Mouse (Mus musculus): ENCODE measurements around the gene Dhrs4.
A peak's percentile ranks its signal among the peaks of the same experiment; 100 is the strongest.

The Dhrs4 gene

GRCm38 (mm10) chr14:55486836-55487235 lies 8.3 kb downstream of the Dhrs4 start:
- DNase-seq (ENCODE audit: low spot score in 2 of 2): no peak

DNA sequence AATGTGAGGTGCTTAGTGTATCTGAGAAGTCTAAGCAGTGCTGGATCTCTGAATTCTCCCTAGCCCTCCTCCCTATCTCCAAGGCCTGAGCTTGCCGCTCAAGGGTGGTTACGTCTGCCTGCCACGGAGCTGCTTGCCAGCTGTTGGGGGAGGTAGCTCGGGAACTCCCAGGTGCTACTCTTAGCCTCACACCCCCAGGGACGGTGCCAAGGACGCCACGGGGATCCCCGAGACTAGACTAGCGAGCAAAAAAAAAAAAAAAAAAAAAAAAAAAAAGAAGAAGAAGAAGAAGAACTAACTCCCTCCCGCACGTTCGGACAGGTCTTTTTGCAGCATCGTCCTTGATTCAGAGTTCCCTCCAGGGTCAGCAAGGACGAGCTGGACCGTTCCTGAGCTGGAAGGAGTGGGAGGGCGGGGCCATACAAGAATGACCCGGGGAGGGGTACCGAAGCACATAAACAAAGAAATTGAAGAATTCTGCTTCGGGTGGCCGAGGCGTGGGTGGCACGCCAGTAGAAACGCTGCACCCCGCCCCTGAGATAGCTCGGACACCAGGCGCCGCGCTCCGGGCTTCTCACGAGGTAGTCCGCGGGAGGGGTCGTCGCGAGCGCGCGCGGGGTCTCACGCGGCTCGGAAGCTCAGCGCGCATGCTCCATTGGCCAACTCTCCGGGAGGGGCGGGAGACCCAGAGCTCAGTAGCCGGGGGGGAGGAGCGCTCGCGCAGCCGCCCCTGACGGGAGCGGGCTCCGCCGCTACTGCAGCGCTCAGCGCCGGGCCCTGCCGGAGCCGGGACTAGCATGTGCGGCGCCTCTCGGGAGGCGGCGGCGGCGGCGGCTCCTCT lies 12.0 kb downstream of the Dhrs4 start, which contains the start of gene Carmil3:
Gene Carmil3, plus strand, starts transcription at position 291 of the 841 bp plus-strand sequence.
- DNase-seq (ENCODE audit: low spot score in 2 of 2): peak in 1 of 2 experiments; percentile 45

DNA sequence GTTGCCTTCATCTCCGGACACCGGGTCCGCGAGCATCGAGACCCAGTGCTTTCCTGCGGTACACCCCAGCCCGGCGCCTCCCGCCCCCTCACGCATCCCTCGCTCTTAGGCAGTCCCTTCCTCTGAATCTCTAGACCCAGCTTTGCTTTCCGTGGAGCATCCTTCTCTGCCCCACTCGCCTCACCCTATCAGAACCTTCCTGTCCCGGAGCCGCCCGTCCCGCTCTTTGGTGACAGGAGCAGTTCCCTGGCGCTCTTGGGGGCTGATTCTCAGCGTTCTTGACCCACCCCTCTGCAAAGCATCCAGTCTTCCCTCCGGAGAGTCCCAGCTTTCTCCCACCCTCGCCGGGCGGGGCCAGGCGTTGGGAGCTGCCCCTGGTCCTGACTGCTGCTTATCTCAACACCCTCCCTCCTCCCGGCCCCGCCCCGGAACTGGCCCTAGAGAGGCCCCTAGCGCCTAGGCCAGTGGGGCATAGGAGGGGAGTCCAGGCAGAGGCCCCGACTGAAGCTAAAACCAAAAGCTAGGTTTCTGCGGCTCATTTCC lies 12.8 kb downstream of the Dhrs4 start:
- DNase-seq (ENCODE audit: low spot score in 2 of 2): peak in 1 of 2 experiments; percentile 56

GRCm38 (mm10) chr14:55492103-55492502 lies 13.5 kb downstream of the Dhrs4 start:
- no peak for DNase-seq (ENCODE audit: low spot score in 2 of 2)

DNA sequence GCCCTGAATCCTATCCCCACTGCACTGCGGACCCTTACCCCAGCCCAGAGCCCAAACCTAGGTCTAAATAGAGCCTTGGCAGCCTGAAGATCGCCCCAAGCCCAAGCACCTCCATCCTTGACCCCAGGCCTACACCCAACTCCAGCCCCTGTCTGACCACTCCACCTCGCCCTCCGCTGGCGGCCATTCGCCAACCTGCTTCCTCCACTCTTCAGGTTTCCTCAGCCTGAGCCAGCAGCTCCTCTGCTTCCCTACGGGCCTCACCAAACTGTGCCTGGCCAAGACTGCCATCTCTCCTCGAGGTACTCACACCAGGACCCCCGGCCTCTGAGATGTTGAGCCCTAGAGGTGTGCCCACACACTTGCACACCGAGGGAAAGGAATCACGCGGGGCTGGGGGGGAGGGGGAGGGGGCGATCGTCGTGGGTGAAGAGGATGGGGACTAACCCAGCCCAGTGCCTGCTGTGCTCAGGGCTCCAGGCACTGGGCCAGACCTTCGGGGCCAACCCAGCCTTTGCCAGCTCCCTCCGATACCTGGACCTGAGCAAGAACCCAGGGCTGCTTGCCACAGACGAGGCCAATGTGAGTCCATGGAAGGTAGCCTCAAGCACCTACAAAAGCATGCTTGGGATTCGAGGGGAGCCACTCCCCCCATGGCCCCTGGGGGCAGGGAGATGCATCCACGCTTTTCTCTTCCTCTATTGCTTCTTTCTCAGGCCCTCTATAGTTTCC lies 17.1 kb downstream of the Dhrs4 start:
- DNase-seq (ENCODE audit: low spot score in 2 of 2): no peak

DNA sequence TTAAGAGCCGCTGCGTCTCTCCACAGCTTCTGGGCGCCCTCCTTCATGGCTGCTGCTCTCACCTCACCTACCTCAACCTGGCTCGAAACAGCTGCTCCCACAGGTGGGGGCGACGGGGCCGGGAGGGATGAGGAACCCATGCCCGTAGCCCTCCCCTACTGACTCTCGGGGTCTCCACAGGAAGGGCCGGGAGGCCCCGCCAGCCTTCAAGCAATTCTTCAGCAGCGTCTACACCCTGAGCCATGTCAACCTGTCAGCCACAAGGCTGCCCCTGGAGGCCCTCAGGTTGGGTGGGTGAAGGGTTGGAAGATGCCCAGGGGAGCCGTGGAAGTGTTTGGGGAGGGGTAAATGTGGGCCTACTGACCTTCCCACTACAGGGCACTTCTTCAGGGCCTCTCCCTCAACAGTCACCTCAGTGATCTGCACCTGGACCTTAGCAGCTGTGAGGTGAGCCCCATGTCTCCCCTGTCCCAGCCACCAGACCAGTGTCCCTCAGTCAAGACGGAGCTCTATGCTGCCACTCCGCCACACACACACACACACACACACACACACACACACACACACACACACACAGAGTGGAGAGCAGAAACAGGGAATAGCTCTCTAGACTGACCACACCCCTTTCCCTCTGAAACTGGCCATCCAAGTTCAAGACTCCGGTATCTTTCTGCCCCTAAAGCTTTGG lies 18.3 kb downstream of the Dhrs4 start:
- no peak for DNase-seq (ENCODE audit: low spot score in 2 of 2)

DNA sequence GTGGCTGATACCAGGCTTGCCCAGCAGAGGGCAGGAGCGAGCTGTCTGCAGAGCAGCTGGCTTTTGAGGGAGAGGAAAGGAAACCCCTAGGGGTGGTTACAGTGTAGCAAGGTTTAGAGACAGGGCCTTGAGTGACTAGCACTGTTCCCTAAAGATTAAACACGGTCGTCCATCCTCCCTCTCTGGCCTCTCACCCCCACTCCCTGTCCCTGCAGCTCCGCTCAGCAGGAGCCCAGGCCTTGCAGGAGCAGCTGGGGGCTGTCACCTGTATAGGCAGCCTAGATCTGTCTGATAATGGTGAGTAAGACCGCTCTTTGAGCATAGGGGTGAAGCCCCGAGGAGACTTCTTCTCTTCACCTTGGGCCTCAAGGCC lies 18.9 kb downstream of the Dhrs4 start:
- peak; percentile 75 to 84 for DNase-seq (ENCODE audit: low spot score in 2 of 2)

GRCm38 (mm10) chr14:55505612-55506011 lies 27.1 kb downstream of the Dhrs4 start:
- DNase-seq (ENCODE audit: low spot score in 2 of 2): no peak

DNA sequence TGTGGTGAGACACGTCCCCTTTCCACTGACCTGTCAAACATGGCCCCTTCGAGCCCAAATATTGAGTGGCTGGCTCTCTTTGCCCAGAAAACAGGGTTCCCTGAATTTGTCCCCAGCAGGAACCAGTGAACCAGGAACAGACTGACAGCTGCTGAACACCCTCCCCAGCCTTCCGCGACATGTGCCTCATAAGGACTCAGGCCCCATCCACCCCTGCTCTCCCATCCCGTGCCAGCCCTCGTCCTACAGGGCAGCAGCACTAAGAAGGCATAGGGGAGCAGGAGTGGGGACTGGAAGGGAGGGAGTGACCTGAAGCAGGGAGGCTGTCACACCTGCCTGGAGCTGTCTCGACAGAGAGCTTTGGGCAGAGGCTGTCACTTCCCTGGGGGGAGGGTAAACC lies 29.2 kb downstream of the Dhrs4 start:
- no peak for DNase-seq (ENCODE audit: low spot score in 2 of 2)

GRCm38 (mm10) chr14:55509540-55509939 lies 31.0 kb downstream of the Dhrs4 start:
- no peak for DNase-seq (ENCODE audit: low spot score in 2 of 2)

GRCm38 (mm10) chr14:55510125-55510731 lies 31.7 kb downstream of the Dhrs4 start, which contains the start of gene Cpne6:
Gene Cpne6, plus strand, starts transcription at chr14:55510445.
- DNase-seq (ENCODE audit: low spot score in 2 of 2): no peak

GRCm38 (mm10) chr14:55511037-55511436 lies 32.5 kb downstream of the Dhrs4 start:
- no peak for DNase-seq (ENCODE audit: low spot score in 2 of 2)

- no peak for DNase-seq (ENCODE audit: low spot score in 2 of 2)
These were observed 35.4 kb downstream of the Dhrs4 start for GRCm38 (mm10) chr14:55513927-55514326.

DNA sequence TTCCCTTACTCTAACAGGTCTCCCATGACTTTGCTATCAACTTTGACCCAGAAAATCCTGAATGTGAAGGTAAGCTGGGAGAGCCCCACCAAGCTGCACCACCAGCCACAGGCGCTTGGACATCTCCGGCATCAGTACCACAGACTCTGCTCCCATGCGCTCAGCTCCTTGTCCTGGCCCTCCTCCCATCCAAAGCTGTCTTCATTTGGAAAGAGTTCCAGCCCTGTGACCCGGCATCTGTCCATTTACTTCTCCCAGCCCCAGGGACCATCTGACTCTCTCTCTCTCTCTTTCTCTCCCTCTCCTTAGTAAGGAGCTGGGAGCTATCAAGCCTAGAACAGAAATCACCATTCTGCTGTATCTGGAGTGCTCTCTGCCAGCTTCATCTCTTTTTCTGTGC lies 37.3 kb downstream of the Dhrs4 start:
- DNase-seq (ENCODE audit: low spot score in 2 of 2): no peak

GRCm38 (mm10) chr14:55518897-55519296 lies 40.3 kb downstream of the Dhrs4 start:
- DNase-seq (ENCODE audit: low spot score in 2 of 2): no peak

DNA sequence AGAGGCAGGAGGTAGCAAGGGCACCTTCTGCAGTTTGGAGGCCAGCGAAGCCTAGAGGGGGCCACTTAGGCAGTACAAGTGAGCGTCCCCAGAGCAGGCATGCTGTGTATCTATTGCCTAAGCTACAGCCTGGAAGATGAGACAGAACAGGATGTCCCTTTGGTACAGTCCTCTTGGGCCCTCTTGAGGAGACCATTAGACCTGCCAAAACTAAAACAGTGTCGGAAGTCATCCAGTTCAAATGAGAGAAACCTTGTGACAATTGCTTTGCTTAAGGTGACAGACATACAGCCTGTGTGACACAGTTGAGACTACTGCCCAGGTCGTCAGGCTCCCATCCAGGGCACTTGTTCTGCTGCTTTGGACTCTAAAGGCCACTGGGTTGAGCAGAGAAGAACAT lies 41.0 kb downstream of the Dhrs4 start:
- DNase-seq (ENCODE audit: low spot score in 2 of 2): no peak

- DNase-seq (ENCODE audit: low spot score in 2 of 2): peak in 1 of 2 experiments; percentile 16
These were observed 42.1 kb downstream of the Dhrs4 start for GRCm38 (mm10) chr14:55520451-55521361.

DNA sequence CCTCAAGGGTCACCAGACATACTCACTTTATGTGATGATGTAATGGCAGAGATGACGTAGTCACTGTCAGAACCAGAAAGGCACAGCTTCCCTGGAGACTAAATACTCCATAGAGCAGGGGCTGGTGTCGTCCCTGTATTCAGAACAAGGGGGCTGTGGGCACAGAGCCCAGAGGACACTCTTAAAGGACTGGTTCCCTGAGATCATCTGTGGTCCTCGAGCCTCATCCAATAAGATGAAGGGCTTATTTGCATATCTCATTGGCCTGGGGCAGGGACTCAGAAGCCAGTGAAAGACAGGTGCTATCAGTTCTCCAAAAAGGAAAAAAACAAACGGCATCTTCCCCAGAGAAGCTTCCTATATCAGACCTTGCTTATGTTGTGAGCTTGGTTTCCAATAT lies 45.5 kb downstream of the Dhrs4 start:
- no peak for DNase-seq (ENCODE audit: low spot score in 2 of 2)

GRCm38 (mm10) chr14:55524785-55525184 lies 46.2 kb downstream of the Dhrs4 start, which contains the start of gene Nrl:
Gene Nrl, minus strand, starts transcription at chr14:55524981.
- DNase-seq (ENCODE audit: low spot score in 2 of 2): no peak

DNA sequence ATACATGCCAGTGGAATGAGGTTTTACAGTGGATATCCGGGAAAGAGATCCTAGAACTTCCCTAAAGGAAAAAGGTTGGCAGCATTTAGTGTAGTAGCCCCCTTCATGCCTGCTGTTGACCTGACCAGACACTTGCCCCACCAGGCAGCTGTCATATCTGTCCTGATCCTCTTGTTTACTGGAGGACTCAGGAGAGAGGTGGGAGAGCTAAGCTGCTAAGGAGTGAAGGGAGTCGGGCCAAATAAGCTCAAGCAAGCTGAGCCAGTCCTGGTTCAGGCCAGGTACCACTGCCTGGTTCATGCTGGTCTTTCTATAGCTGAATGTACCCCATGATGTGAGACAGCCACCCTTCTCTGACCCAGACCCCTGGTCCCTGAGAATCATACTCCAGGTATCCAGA lies 48.1 kb downstream of the Dhrs4 start:
- no peak for DNase-seq (ENCODE audit: low spot score in 2 of 2)
